Mouse (Mus musculus) hindbrain, embryonic 15.5 days (tissue): ENCODE results near the gene Zbtb38. TPM values are rescaled to one million over a fixed set of nuclear protein-coding genes. Genes with fewer than 3 reads are reported as not detected.

Experiments
- ATAC-seq: fragments of 200-750 bp; cut with Nextera tagmentation; 2 replicates; pipeline ENCODE4 v1.8.0; 2017; ENCODE audit warnings: low read depth, moderate number of reproducible peaks, moderate TSS enrichment; ENCODE audit not compliant: low FRiP score
- H3K27ac ChIP-seq: fragments of 300-500 bp; sonication (generic); replicated peaks from 2 replicates; pipeline ENCODE4 v1.5.1; 2015; ENCODE audit warnings: mild to moderate bottlenecking, inconsistent platforms
- H3K27me3 ChIP-seq: fragments of 300-500 bp; sonication (generic); 2 replicates; pipeline ENCODE4 v1.6.1; 2015; ENCODE audit warnings: control low read depth, inconsistent platforms
- H3K36me3 ChIP-seq: fragments of 300-500 bp; sonication (generic); 2 replicates; pipeline ENCODE4 v1.6.1; 2015; ENCODE audit warnings: control low read depth, inconsistent platforms
- H3K4me1 ChIP-seq: fragments of 300-500 bp; sonication (generic); replicated peaks from 2 replicates; pipeline ENCODE4 v1.6.1; 2015; ENCODE audit warnings: control low read depth, inconsistent platforms
- H3K4me2 ChIP-seq: fragments of 300-500 bp; sonication (generic); 2 replicates; pipeline ENCODE4 v1.6.1; 2015; ENCODE audit warnings: moderate library complexity, mild to moderate bottlenecking, inconsistent platforms
- H3K4me3 ChIP-seq: fragments of 300-500 bp; sonication (generic); 2 replicates; pipeline ENCODE4 v1.5.1; 2015; ENCODE audit warnings: mild to moderate bottlenecking, inconsistent platforms
- H3K9ac ChIP-seq: fragments of 300-500 bp; sonication (generic); 2 replicates; pipeline ENCODE4 v1.6.1; 2015; ENCODE audit warnings: inconsistent platforms
- H3K9me3 ChIP-seq: fragments of 300-500 bp; sonication (generic); 2 replicates; pipeline ENCODE4 v1.6.1; 2016; ENCODE audit warnings: control low read depth, inconsistent platforms
- WGBS: fragments of 180-500 bp; shearing (Covaris S2); methylation state at CpG from one replicate; pipeline ENCODE4 v1.1.7; 2015; 5-methylcytosine and 5-hydroxymethylcytosine counted together
- polyA plus RNA-seq: library from polyadenylated mRNA; unstranded; fragments of >200 nt; fragmentation: Nextera tagmentation; extraction: Ambion mirVana; gene quantifications from 2 replicates; pipeline ENCODE4 v1.2.1, GENCODE M21; 2015

Zbtb38 gene
- polyA plus RNA-seq, 1 experiment from 2014 or later, result 46.1 TPM

DNA sequence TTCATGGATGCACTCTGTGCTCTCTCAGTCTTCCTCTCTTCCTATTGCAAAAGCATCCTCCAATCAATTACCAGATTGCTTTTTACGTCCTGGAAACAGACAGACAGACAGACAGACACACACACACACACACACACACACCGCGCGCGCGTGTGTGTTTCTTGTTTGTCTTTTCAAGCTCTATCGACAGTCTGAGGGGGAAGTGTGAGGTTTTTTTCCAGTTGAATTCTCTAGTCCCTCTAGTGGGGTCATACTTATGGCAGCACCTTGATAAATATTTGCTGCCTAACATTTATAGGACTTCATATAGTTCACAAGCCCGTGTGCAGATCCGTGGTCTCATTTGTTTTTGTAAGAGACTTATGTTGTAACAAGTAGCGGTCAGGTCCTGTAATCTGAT lies 36.5 kb downstream of the Zbtb38 start:
- H3K4me3 ChIP-seq, result no peak overlapping the region
- no peak overlapping the region for H3K27ac ChIP-seq
- no peak overlapping the region for H3K9ac ChIP-seq
- no peak overlapping the region for H3K4me2 ChIP-seq
- H3K9me3 ChIP-seq, result no peaks in the 10 kb centered on the region
- ATAC-seq, result no peak
- peaks cover 51% of the 10 kb centered on the region for H3K4me1 ChIP-seq
- H3K36me3 ChIP-seq, result no peaks in the 10 kb centered on the region
- 89% methylated on average over 10 of the region's 10 CpGs for WGBS
- no peaks in the 10 kb centered on the region for H3K27me3 ChIP-seq

DNA sequence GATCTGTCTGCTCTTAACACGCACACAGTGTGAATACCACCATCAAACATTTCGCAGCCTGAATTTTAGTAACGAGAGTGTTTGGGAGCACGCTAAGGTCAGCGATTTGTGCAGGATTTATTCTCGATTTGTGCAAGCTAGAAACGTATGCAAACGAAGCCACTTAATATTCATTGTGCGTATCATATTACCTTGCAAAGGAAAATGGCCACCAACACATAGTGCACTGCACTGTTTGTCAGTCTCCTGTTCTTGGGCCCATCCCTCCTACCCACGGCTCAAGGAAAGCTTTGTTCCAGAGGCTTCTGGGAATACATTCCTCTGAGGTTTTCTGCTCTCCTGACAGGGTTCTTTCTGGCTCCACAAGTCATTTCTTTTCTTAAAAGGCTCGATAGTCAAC lies 37.5 kb downstream of the Zbtb38 start:
- Histone ChIP-seq H3K9me3 (no peaks in the 10 kb centered on the region), H3K27me3 (no peaks in the 10 kb centered on the region), H3K4me2 (no peak overlapping the region), H3K4me3 (no peak overlapping the region), H3K36me3 (no peaks in the 10 kb centered on the region), H3K4me1 (peaks cover 44% of the 10 kb centered on the region), H3K27ac (0 out of 2 replicates have a peak overlapping the region, but pooled peaks have one; percentile 35), H3K9ac (no peak overlapping the region)
- ATAC-seq, result no peak
- WGBS, result 74% methylated on average over 11 of the region's 11 CpGs

DNA sequence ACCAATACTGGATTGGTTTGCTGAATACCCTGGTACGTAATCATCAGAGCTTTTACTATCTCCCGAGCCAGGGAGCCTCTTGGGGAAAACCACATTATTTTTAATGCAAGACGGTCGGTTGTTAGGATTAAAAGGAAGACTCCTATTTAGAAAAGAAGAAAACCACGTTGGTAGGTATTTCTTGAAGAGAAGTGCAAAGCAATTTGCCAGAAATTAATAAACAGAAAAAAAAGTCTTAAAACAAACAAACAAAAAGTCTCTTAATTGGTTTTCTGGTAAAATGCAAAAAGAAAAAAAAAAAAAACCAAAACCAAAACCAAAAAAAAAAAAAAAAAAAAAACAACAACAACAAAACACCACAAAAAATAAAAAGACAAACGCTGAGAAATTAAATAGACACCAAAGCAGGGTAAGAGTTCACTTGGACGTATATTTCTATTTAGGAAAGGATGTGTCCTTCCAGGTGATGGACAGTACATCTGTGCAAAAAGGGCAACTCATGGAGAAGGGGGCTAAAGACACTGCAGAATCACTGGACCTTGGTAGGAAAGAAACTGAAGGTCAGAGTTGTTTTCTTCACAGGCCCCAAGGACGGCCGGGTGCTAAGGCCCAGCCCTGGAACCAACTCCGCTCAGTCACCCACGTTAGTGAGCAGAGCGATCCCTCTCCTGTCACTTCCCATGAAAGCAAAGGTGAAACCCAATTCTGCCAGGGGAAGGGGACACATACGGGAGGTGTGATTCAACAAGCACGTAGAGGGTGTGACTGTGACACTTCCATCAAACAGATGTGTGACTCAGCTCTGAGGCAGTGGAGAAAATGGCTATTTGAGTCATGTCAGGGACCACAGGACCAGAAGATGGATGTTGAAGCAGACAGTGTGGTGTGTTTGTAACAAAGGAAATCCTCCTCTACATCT lies 38.9 kb downstream of the Zbtb38 start:
- no peak overlapping the region for H3K4me2 ChIP-seq
- no peak overlapping the region for H3K4me3 ChIP-seq
- WGBS, result 60% methylated on average over 14 of the region's 14 CpGs
- H3K9ac ChIP-seq, result no peak overlapping the region
- H3K27ac ChIP-seq, result peak overlapping the region; percentile 43
- H3K36me3 ChIP-seq, result no peaks in the 10 kb centered on the region
- H3K9me3 ChIP-seq, result no peaks in the 10 kb centered on the region
- peak; percentile 27; the same call in 1 of the 2 replicates for ATAC-seq
- no peaks in the 10 kb centered on the region for H3K27me3 ChIP-seq
- H3K4me1 ChIP-seq, result peaks cover 35% of the 10 kb centered on the region

DNA sequence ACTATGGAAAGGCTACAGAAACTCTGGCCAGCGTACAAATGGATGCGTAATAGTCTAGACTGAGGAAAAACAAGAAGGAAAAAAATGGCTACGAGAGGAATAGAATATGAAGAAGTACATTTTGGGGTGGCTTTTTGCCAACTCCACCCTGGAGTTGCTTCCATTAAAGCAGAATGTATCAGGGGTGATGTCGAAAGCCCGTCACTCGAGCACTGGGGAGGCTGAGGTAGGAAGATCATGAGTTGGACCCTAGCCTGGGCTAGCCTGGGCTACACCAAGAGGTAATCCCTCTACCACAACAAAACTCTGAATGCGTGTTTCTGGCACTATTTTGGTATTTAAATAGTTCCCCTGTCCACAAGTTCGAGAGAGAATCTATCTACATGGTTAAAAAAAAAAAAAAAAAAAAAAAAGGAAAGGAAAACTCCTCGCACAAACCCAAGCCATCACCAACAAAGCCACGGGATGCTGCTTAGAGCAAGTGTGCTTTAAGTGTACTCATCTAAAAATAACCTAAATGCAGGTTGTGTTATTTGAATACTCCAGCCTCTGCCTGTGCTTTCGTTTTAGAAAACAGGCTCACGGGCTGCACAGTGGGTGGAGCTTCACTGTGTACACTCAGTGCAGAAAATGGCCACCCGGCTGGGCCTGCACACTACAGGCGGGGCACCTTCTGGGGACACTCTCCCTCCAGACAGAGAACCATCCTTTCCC lies 39.7 kb downstream of the Zbtb38 start:
- no peaks in the 10 kb centered on the region for H3K27me3 ChIP-seq
- no peak overlapping the region for H3K27ac ChIP-seq
- H3K9ac ChIP-seq, result no peak overlapping the region
- no peak overlapping the region for H3K4me2 ChIP-seq
- WGBS, result 78% methylated on average over 14 of the region's 14 CpGs
- H3K4me1 ChIP-seq, result peaks cover 31% of the 10 kb centered on the region
- H3K9me3 ChIP-seq, result no peaks in the 10 kb centered on the region
- H3K4me3 ChIP-seq, result no peak overlapping the region
- H3K36me3 ChIP-seq, result no peaks in the 10 kb centered on the region
- no peak for ATAC-seq

DNA sequence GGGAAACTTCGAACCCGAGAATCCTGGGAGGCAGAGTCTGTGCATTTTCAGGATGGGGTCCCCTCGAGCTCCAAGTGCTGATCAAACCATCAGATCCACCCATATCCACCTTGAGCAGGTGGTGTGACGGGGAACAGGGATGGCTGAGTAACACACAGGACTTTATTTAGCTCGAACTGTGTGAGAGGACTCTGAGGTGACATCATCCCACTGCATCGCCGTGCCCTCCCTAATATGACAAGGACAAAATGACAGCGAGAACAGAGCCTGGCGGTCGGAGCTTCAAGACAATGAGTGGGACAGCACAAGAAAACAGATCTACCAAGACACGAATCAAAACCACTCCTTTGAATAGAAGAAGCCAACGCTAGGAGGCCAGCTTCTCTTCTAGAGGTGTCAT lies 40.6 kb downstream of the Zbtb38 start:
- Histone ChIP-seq H3K27ac (no peak overlapping the region), H3K27me3 (no peaks in the 10 kb centered on the region), H3K9me3 (no peaks in the 10 kb centered on the region), H3K36me3 (no peaks in the 10 kb centered on the region), H3K9ac (no peak overlapping the region), H3K4me3 (no peak overlapping the region), H3K4me2 (no peak overlapping the region), H3K4me1 (peaks cover 29% of the 10 kb centered on the region)
- 86% methylated on average over 12 of the region's 12 CpGs for WGBS
- ATAC-seq, result no peak

DNA sequence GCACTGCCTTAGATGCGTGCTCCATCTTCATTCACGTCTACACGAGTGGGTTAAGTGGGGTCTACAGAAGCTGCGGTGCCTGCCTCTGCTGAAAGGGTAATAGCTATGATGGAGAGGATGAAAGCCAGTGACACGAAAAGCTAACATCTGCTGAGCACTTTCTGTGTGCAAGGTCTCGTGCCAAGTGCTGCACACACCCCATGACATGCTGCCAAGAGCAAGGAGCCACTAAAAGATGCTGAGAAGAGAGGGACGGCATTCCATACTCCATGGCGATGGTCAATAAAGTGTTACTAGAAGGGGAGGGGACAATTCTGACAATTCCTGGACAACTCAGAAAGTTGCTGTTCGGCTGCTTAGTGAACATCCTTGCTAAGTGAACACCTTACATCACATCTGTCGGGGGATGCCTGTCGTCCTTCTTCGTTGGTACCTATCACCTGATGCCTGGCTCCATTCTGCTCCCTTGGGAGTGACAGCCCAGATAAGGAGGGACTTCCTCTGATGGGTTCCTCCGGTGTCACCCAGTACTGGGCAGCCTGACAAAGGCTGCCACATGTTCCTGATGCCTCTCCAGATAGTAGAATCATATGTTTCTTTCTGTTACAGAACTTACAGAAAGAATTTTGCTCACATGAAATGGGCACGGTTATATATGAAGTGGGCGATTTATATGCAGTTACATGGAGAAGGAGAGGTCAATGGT lies 42.2 kb downstream of the Zbtb38 start:
- Histone ChIP-seq H3K27me3 (no peaks in the 10 kb centered on the region), H3K27ac (no peak overlapping the region), H3K4me1 (peaks cover 36% of the 10 kb centered on the region), H3K9ac (no peak overlapping the region), H3K36me3 (no peaks in the 10 kb centered on the region), H3K4me2 (no peak overlapping the region), H3K9me3 (no peaks in the 10 kb centered on the region), H3K4me3 (no peak overlapping the region)
- ATAC-seq, result no peak; the same call in 1 of the 2 replicates
- WGBS, result 80% methylated on average over 15 of the region's 15 CpGs

DNA sequence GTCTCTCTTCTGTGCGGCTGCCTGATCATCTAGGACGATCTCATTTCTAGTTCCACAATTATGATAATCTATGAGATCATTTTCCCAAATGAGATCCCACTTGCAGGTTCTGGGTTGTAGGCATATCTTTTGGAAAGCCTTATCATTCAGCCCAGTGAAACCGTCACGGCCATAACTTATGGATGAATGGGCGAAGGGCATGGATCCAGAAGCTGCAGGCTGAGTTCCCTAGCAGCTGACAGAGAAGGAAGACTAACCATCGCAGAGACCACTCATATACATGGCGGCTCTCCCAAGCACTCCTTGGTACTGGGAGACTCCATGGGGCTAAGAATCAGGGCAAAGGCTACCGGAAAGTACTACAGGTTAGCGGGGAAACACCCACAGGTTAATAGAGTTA lies 43.7 kb downstream of the Zbtb38 start:
- no peak for ATAC-seq
- Histone ChIP-seq H3K4me1 (peaks cover 25% of the 10 kb centered on the region), H3K27ac (no peak overlapping the region), H3K36me3 (no peaks in the 10 kb centered on the region), H3K9ac (no peak overlapping the region), H3K9me3 (no peaks in the 10 kb centered on the region), H3K27me3 (no peaks in the 10 kb centered on the region), H3K4me2 (no peak overlapping the region), H3K4me3 (no peak overlapping the region)
- WGBS, result 88% methylated on average over 9 of the region's 9 CpGs

DNA sequence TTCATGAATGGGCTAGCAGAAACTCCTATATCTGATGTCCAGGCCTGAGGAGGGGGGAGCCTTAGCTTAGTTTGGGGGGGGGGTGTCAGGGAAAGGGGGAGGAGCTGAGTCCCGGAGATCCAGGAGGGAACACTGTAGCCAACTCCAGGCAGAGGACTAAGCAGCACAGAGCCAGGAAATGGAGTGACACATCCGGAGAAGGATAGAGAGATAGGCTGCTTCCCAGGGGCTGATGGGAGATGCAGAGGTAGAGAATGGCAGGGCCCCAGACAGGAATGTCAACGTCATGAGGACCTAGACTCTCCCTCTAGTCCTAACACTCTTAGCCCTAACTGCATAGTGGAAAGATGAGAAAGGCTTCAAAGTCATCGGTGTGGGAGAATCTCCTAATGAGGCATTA lies 44.7 kb downstream of the Zbtb38 start:
- H3K4me1 ChIP-seq, result peaks cover 20% of the 10 kb centered on the region
- no peaks in the 10 kb centered on the region for H3K27me3 ChIP-seq
- no peak overlapping the region for H3K9ac ChIP-seq
- 83% methylated on average over 4 of the region's 4 CpGs for WGBS
- H3K27ac ChIP-seq, result no peak overlapping the region
- no peaks in the 10 kb centered on the region for H3K36me3 ChIP-seq
- H3K9me3 ChIP-seq, result no peaks in the 10 kb centered on the region
- no peak overlapping the region for H3K4me3 ChIP-seq
- ATAC-seq, result no peak
- H3K4me2 ChIP-seq, result no peak overlapping the region

DNA sequence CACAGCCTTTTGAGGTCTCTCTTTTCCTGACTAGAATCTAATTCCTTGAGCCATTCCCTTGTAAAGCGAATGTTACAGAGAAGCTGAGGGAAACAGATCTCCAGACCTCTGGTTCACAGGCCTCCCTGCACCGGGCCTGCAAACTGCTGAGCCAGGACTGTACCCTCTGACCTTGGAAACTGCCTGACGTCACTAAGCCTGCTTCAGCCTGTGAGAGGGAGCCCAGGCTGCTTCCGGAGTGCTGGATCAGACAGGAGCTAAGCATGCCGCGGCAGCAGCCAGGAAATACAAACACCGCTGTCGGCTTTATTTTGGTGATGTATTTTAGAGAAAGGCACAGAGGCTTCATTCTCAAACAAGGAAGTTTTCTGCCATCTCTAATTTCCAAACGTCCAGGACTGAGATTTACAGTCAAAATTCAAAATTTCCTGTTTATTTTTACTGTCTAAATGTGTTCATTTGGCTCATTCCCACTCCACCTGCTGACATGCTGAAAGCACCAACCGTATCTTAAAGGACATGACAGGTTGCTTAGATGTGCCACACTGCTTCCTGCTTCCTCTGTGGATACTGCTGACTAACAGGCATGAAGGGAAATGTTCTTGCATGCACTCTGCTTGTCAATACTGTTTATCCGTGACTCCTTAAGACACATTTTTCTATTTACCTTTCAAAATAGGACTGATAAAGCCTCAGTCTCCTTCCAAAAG lies 46.9 kb downstream of the Zbtb38 start:
- no peak overlapping the region for H3K4me2 ChIP-seq
- no peak overlapping the region for H3K4me3 ChIP-seq
- H3K4me1 ChIP-seq, result peaks cover 20% of the 10 kb centered on the region
- no peaks in the 10 kb centered on the region for H3K27me3 ChIP-seq
- H3K36me3 ChIP-seq, result peaks cover 14% of the 10 kb centered on the region
- peak; percentile 43; the same call in 1 of the 2 replicates for ATAC-seq
- peak overlapping the region; percentile 65 for H3K27ac ChIP-seq
- H3K9me3 ChIP-seq, result no peaks in the 10 kb centered on the region
- 50% methylated on average over 11 of the region's 11 CpGs for WGBS
- no peak overlapping the region for H3K9ac ChIP-seq

DNA sequence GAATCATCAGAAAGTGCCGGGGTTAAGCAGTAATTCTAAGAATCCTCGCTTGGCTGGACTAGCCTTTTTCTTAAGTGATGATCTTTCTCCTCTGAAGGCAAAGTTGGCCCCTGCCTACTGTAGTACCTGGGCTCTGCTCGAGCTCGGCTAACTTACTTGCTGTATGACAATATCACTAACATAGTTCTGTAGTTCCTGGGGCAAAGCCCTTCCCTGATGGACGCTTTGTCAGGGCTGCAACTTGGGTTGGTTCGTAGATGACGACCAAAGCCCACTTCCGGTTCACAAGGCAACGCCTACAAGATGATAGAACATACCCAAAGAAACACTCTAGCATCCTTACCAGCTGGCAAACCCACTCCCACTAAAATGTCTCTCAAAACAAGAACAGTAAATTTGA lies 47.7 kb downstream of the Zbtb38 start:
- Histone ChIP-seq H3K4me1 (peaks cover 16% of the 10 kb centered on the region), H3K36me3 (peaks cover 14% of the 10 kb centered on the region), H3K27ac (no peak overlapping the region), H3K9ac (no peak overlapping the region), H3K4me3 (no peak overlapping the region), H3K4me2 (no peak overlapping the region), H3K9me3 (no peaks in the 10 kb centered on the region), H3K27me3 (no peaks in the 10 kb centered on the region)
- ATAC-seq, result no peak
- WGBS, result 94% methylated on average over 9 of the region's 9 CpGs

DNA sequence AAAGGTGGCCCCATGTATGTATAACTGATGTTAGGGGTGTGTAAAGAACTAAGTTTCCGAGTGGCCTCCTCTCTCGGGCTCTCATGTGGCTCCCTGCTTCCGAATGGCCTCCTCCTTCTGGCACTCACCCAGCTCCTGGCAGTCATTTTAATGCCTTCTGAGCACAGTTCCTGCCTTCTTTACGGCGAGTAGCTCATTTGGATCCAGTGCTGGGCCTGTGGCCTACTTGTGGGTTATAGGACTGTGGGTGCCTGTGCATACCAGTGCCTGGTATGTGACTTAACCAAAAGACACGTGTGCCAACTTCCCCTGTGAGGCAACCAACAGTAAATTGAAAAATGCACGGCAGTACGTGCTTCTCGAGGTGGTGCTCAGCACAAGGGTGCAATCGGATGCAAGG lies 50.7 kb downstream of the Zbtb38 start:
- Histone ChIP-seq H3K4me2 (no peak overlapping the region), H3K27me3 (no peaks in the 10 kb centered on the region), H3K36me3 (peaks cover 25% of the 10 kb centered on the region), H3K4me1 (peaks cover 16% of the 10 kb centered on the region), H3K4me3 (no peak overlapping the region), H3K9me3 (no peaks in the 10 kb centered on the region), H3K27ac (no peak overlapping the region), H3K9ac (no peak overlapping the region)
- WGBS, result 80% methylated on average over 10 of the region's 10 CpGs
- ATAC-seq, result no peak
